Mouse (Mus musculus) kidney, adult 10 weeks (tissue): ENCODE data around the gene Sprr2a1. TPM values are rescaled to one million over a fixed set of nuclear protein-coding genes. Genes with fewer than 3 reads are reported as not detected.

Experiments used
- polyA plus RNA-seq: library from polyadenylated mRNA; stranded (reverse); fragments of 350-450 nt; fragmentation: Illumina TruSeq; extraction: RNeasy Lipid Tissue Mini Kit (QIAGEN cat#74804); gene quantifications from one replicate; pipeline ENCODE4 v1.2.3, GENCODE M21; 2014; ENCODE audit warnings: low read depth, low replicate concordance

Gene Sprr2a1
- 1.1 TPM for polyA plus RNA-seq

GRCm38 (mm10) chr3:92215569-92215968 lies at the start of gene Sprr2a1, which contains the start of gene Sprr2a2:
Gene Sprr2a1 (plus strand): TSS chr3:92215799.
Gene Sprr2a2 (plus strand): TSS chr3:92215920.

Other genes starting within 250 kb of the Sprr2a1 start
- gene Pglyrp3, start 201.2 kb upstream of the Sprr2a1 start, polyA plus RNA-seq: not detected
- not detected for gene Lor, start 132.7 kb upstream of the Sprr2a1 start, polyA plus RNA-seq
- not detected for gene Prr9, start 91.9 kb upstream of the Sprr2a1 start, polyA plus RNA-seq
- not detected for gene Lelp1, start 73.1 kb upstream of the Sprr2a1 start, polyA plus RNA-seq
- gene Sprr2a2, start 121 bp downstream of the Sprr2a1 start, polyA plus RNA-seq: 11.2 TPM
- gene Sprr2a3, start 69.6 kb downstream of the Sprr2a1 start, polyA plus RNA-seq: 0.85 TPM
- not detected for gene Sprr2b, start 100.8 kb downstream of the Sprr2a1 start, polyA plus RNA-seq
- not detected for gene Sprr2d, start 123.3 kb downstream of the Sprr2a1 start, polyA plus RNA-seq
- not detected for gene Sprr2e, start 136.3 kb downstream of the Sprr2a1 start, polyA plus RNA-seq
- not detected for gene Sprr2f, start 149.4 kb downstream of the Sprr2a1 start, polyA plus RNA-seq
- gene Sprr2h, start 169.9 kb downstream of the Sprr2a1 start, polyA plus RNA-seq: not detected
- gene Sprr2i, start 192.2 kb downstream of the Sprr2a1 start, polyA plus RNA-seq: not detected
- gene Sprr2j-ps, start 202.3 kb downstream of the Sprr2a1 start, polyA plus RNA-seq: not detected
- gene Gm9774, start 213.6 kb downstream of the Sprr2a1 start, polyA plus RNA-seq: 4.8 TPM
- not detected for gene Sprr2k, start 216.8 kb downstream of the Sprr2a1 start, polyA plus RNA-seq
- gene Sprr1b, start 223.0 kb downstream of the Sprr2a1 start, polyA plus RNA-seq: not detected
- gene Sprr3, start 242.9 kb downstream of the Sprr2a1 start, polyA plus RNA-seq: not detected